Mouse (Mus musculus): ENCODE results near the gene Uqcrh. TPM values are rescaled to one million over a fixed set of nuclear protein-coding genes. Genes with fewer than 3 reads are reported as not detected.

Uqcrh gene
- total RNA-seq, 2 experiments from 2014 or later: 1,939 to 2,067 TPM

DNA sequence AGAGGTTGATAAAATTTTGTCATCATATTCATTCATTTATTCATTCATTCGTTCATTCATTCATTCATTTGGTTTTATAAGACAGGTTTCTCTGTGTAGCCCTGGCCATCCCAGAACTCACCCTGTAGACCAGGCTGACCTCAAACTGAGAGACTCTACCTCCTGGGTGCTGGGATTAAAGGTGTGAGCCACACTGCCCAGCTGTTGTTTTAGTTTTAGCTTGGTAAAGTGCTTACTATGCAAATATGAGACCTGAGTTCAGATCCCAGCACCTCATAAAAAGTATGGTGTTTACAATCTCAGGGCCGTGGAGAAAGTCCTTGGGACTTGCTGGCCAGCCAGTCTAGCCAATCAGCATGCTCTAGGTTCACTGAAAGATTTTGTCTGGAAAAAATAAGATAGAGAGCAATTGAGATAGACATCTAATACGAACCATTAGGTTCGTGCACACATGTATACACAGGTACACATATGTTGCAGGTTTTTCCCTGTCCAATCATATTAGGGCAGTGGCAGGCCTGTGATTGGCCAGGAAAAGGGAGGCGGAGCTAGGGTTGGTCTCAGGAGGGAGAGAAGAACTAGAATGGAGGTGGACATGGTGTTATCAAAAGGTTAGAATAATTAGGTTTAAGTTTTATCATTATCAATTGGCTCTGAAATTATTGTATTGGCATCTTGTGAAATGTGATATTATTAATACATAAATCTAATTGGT lies 15.7 kb downstream of the Uqcrh start:
- no peak for DNase-seq

DNA sequence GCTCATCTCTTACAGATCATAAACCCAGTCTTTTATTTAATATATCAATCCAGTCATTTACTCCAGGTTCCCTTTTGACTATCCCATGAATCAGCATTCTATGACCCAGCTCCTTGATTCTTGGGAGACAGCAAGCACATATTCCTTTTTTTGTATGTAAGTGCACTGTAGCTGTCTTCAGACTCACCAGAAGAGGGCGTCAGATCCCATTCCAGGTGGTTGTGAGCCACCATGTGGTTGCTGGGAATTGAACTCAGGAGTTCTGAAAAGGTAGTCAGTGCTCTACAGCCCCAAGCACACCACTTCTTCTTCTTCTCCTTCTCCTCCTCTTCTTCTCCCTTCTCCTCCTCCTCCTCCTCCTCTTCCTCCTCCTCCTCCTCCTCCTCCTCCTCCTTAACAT lies 17.3 kb downstream of the Uqcrh start:
- no peak for DNase-seq

DNA sequence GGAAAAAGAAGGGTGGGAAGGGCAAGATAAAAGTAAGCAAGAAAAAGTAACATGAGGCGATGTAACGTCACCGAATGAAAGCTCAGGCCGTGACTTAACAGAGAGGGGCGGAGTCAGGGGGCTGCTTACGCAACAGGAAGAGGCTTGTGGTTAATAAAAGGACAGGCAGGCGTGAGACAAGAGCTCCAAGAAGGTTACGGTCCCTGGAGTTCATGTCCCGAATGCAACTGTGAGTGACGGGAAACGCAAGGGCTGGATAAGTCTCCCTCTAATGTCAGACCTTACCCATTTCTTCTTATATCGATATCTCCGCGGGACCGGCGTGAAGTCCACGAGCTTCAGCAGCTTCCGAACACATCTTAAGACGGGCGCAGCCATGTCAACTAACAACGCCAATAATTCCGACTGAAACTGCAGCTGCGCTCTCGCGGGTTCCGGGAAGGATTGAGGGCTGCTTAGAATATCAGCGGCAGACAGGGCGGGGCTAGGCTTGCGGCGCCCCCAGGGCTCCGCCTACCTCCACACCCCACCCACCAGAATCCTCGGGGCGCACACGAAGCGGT lies 21.4 kb downstream of the Uqcrh start, which contains the start of gene Nsun4:
Gene Nsun4 (minus strand): TSS at position 478 of the 563 bp plus-strand sequence.
- peak; percentile 95 for DNase-seq

DNA sequence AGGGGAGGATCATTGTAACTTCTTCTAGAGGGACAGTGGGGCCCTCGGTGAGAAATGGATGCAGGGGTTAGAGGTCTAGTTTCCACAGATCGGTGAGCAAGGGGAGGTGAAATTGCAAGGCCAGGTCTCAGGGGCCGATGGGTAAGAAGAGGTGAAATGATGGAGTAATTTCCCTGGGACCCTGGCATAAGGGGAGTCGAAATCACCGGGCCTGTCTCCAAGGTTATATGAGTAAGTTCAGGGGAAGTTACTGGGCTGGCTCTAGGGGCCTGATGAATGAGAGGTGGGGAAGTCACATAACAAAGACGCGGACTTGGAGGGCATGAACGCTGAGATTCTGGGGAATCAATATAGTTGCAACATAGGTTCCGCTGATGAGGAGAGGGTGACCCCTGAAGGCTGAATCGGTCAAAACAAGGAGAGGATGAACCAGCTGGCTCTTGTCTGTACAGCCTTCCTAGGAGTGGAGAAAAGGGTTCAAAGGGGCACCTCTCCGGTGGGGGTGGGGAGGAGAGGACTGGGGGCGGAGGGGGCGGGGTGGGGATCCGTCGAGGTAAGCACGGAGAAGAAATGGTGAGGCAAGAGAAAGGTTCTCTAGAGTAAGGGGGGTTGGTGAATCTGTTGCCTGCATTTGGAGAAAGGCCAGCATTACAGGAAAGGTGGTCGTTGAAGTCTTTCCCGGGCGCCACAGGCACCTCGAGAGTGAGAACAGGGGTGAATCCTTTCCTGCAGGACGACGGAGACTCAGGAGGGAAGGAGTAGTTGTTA lies 22.2 kb downstream of the Uqcrh start:
- peak; percentile 36 to 43 for DNase-seq

DNA sequence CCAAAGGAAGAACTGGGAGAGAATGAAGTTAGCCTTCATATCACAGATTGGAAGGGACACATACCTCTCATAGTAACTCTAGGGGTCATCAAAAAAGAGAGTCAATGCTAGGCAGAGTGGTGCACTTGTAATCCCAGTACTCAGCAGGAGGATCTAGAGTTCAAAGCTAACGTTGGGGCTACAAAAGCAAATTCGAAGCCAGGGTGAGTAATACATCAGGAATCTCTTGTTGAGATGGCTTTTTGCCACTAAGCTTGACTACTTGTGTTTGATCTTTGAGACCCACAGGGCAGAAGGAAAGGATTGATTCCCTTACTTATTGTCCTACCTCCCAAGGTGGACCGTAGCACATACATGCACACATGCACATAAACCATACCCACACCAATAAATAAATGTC lies 25.7 kb downstream of the Uqcrh start:
- DNase-seq: no peak

DNA sequence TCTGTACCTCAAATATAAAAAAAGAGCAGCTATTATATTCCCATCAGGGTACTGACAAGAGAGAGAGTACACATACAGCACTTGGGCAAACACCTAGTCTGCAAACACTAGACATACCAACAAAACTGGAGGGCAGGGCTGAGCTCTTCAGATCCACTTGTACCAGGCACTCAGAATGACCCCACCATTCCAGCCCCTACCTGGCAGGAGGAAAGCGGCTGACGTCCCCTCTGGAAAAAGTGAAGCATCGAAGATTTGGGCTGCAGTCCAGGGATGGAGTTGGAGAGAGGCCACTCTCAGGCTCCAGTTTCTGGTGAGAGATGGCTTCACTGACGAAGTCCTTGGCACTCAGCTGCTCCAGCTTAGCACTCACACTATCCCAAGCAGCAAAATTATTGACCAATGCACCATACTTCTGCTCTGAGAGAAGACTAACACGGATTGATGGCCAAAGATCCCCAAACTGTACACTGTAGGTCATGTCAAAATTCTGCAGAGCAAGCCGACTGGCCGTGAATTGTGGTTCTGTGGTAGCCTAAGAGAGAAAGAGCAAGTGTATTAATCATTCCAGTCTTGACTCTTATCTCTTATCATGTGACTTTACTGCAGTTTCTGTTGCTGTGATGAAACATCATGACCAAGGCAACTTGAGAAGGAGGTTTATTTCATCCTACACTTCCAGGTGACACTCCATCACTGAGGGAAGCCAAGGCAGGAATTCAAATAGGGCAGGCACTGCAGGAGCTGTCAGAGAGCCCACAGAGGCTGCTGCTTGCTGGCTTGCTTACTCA lies 26.5 kb downstream of the Uqcrh start:
- DNase-seq: peak in 1 of 2 experiments; percentile 36

DNA sequence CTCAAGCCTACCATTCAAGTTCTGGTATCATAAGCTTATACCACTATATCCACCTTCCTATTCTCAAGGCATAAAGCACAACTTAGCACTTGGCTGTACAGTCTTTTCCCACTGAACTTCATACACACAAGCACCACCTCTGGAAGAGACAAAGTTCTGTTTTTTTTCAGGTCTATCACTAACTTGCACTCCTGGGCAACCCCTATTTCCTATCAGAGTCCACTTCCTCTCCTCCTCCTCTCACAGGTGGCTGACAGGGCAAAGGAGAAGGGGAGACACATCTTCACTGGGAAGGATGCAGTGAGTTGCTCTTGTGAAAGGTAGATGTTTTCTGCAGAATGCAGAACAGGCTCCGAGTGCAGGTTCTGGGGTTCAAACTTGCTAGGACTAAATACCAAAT lies 27.2 kb downstream of the Uqcrh start:
- DNase-seq: no peak

DNA sequence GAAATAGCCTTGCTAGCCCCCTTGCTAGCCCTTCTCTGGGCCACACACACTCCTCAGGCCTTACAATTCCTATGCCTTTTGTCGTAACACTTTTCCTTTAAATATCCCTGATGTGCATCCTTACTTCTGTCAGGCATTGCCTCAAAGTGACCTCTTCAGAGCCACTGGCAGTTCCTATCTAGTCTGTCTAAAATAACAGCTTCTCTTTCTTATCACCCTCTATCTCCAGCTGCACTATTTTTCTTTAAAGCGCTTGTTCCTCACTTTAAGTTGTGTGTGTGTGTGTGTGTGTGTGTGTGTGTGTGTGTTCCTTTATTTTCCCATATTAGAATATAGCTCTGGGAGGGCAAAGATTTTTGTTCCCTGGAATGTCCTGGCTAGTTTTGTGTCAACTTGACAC lies 28.3 kb downstream of the Uqcrh start:
- no peak for DNase-seq

DNA sequence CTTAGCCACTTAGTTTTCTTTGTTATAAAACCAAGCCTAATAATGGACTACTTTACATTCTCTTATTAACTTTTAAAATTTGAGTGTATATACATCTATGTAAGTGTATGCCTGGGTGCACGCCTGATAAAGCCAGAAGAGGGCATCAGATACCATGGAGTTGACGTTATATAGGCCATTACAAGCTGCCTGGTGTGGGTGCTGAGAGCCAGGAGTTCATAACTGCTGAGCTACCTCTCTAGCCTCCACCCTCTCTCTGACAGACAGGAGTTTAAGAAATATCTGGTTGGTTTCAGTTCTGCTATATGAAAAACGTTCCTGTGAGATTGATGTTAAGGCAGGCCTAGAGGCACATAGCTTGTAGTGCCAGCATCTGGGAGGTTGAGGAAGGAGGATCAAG lies 32.7 kb downstream of the Uqcrh start:
- no peak for DNase-seq

DNA sequence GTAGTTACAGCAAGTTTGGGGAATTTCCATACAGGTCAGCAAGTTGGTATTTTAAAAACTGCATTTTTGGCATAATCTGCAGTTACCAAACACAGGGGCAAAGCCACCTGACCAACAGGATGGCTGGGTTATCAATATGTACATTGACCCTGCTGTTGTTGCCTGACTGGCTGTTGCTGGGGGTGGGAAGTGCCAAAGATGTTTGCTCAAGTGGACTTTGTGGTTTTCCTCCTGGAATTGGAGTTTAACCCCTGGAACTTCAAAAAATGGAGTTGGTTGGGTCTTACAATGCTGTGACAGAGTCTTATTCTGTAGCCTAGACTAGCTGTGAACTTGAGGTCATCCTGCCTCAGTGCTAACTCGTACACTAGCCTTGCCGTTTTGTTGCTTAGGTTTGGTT lies 34.4 kb downstream of the Uqcrh start:
- no peak for DNase-seq

DNA sequence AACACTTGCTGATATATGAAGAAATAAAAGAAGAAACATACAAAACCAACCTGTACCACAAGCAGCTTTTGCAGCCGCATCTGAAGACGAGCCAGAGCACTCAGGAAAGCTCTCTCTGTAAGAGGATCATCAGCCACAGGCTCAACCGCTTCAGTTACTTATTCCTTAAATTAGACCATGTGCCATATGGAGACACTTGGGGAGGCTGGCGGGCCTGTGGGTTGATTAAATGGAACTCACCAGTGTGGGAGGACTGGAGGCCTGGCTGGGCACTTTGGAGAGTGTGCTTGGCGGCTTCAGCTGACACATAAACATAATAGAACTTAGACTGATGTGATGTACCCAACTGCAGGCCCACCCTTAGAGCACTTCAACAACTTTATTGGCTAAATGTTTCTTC lies 41.5 kb downstream of the Uqcrh start:
- DNase-seq: no peak

DNA sequence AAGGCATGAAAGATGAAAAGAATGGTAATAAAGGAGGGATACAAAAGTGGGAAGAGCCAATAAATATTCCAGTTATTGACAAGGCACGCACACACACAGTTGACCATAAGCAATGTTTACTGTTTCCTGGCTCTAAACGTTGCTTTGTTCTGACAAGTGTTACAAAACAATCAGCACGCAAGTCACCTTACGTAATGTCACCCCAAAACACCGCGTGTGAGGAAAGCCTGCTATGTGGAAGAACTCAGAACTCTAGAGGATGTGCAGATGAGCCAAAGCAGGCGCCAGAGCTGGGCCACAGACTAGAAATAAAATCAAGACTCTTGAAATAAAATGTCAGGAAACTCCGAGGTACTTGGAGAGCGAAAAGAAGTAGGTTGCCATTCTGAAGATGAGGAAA lies 42.0 kb downstream of the Uqcrh start:
- no peak for DNase-seq

DNA sequence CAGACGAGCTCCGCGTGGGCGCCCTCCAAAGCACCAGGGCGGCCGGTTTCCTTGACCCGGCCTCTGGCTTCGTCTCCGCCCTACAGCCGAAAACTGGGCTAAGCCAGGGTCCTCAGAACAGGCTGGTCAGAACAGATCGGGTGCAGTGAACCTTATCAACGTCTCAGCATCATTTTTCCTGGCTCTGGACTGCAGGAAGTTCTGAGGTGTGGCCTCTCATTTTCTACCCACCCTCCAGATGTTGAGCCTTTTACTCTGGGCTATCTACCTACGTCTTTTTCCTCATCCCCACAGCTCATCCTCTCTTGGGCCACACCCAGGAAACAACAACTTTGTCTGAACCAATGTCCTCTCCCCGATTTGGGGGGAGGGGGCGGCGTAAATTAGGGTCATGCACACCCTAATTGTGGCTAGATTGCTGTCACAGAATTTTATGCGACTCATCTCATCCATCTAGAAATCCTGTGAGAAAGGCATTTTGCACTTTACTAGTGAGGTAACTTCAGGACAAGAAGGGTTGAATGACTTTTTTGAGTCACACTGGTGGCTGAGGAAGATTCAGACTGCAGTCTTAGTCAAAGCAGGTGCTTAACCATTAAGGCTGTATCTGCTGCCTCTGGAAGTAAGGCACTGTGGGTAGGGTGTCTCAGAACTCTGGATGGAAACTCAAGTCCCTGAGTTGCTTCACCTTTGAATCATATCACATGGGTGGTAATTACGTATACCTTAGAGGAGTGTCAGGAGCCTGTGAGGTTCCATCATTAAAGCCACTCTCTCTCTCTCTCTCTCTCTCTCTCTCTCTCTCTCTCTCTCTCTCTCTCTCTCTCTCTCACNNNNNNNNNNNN lies 56.7 kb downstream of the Uqcrh start, which contains the start of gene Faah:
Gene Faah (minus strand): TSS at position 25 of the 845 bp plus-strand sequence.
- DNase-seq: no peak

DNA sequence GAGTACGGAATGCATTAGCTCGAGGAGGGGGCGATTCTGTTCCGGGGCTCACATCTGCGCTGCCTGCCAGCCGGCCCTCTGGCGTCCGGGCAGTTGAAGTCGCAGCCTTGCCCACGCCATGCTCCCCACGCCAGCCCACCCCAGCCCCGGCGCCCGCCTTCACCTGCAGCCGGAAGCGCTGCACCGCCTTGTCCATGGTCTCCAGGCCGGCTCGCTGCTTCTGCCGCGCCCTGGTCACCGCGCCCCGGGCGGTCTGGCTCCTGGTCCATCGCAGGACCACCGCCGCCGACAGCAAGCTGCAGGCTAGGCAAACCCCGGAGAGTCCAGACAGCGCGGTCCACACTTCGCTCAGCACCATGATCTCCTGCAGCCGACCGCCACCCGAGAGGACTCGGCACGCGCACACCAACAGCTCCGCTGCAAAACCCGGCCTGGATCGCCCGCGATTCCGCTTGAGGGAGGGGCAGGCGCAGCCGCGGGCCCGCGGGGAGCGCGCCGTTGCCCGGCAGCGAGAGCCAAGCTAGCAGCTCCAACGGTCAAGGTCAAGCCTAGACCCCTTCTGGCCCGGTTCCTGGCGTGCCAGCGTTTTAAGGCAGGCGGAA lies 57.5 kb downstream of the Uqcrh start:
- DNase-seq: peak; percentile 56 to 67

Other genes with a start within 250 kb of the Uqcrh start
- gene Mob3c, start 247.0 kb downstream of the Uqcrh start, total RNA-seq (2021): 1 to 10 TPM; 5.0 to 5.3 TPM
- 10 to 100 TPM; 20.6 to 22.0 TPM for gene Mknk1, start 235.9 kb downstream of the Uqcrh start, total RNA-seq (2021)
- gene Kncn, start 190.7 kb downstream of the Uqcrh start, total RNA-seq (2021): not detected
- gene 6430628N08Rik, start 184.4 kb downstream of the Uqcrh start, total RNA-seq (2021): not detected
- not detected for gene Dmbx1, start 135.1 kb downstream of the Uqcrh start, total RNA-seq (2021)
- gene Faah, start 57.1 kb downstream of the Uqcrh start, total RNA-seq (2021): 1 to 10 TPM in 1 of 2 experiments, not detected in 1; 1.0 TPM
- 10 to 100 TPM; 29.1 to 29.5 TPM for gene Nsun4, start 21.2 kb downstream of the Uqcrh start, total RNA-seq (2021)
- 10 to 100 TPM; 25.3 to 26.2 TPM for gene Lrrc41, start 198 bp upstream of the Uqcrh start, total RNA-seq (2021)
- under 1 TPM; 0.10 to 0.26 TPM for gene Rad54l, start 48.6 kb upstream of the Uqcrh start, total RNA-seq (2021)
- 10 to 100 TPM; 56.8 to 57.5 TPM for gene Pomgnt1, start 48.8 kb upstream of the Uqcrh start, total RNA-seq (2021)
- 1 to 10 TPM; 4.6 to 5.0 TPM for gene Lurap1, start 76.3 kb upstream of the Uqcrh start, total RNA-seq (2021)
- 1 to 10 TPM in 1 of 2 experiments, not detected in 1; 1.3 TPM for gene Tspan1, start 92.5 kb upstream of the Uqcrh start, total RNA-seq (2021)
- gene 1700042G07Rik, start 98.3 kb upstream of the Uqcrh start, total RNA-seq (2021): not detected
- gene Gm49337, start 98.3 kb upstream of the Uqcrh start, total RNA-seq (2021): not detected
- gene Pik3r3, start 146.5 kb upstream of the Uqcrh start, total RNA-seq (2021): 1 to 10 TPM; 7.8 to 9.3 TPM

Measured in heart, adult 18-20 months (tissue).